Mouse (Mus musculus): ENCODE results near the gene Tmem150c. TPM values are rescaled to one million over a fixed set of nuclear protein-coding genes. Genes with fewer than 3 reads are reported as not detected.

Tmem150c gene
- polyA plus RNA-seq, 1 experiment from 2014 or later = 0.90 TPM

DNA sequence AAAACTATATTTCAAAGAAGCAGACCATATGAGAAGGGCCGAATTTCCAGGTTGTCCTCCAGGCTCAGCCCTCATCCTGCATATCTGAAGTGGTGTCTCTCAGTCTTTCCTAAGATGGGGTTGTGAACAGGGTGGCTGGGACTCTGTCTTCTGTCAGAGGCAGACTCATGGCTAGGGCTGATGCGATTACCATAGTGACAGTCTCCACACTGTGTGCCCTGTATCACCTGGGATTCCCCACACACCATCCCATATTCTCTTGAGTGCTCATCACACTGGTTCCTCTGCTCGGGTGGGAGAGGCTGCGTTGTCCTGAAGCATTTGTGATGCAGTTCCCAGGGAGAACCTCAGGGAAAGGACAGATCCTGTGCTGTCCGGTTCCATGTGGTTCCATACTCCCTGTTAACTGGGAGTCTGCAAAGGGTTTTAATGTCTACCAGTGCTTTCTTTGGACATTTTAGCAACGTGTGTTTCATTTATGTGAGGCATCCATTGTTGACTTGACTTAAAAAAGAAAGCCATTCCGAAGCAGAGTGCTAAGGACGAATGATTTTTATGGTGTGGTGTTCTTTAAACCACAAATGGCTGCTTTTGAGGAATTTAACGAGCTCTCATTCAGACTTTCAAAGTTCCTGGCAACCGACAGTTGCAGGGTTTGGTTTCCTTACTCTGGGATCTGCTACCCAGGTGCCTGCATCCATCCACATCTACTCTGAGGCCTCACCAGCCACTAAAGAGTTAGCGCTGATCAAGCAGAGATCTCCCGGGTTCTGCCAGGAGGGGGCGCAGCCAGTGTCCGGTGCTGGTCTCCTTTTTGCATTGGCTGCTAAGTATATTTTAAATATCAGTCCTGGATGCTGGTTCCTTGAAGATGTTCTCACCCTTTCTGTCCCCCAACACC is 7.2 kb upstream of the Tmem150c start:
- no peak for ATAC-seq (ENCODE audit: extremely low read depth, insufficient number of reproducible peaks, low FRiP score, low TSS enrichment)
- Histone ChIP-seq H3K36me3 (no peaks in the 10 kb centered on the region), H3K27ac (replicated peaks) (no peak overlapping the region), H3K4me2 (no peak overlapping the region), H3K27me3 (replicated peaks) (peaks cover 27% of the 10 kb centered on the region), H3K9me3 (no peaks in the 10 kb centered on the region), H3K4me3 (no peak overlapping the region), H3K9ac (no peak overlapping the region), H3K4me1 (no peaks in the 10 kb centered on the region)
- 48% methylated on average over 14 of the region's 14 CpGs for WGBS

DNA sequence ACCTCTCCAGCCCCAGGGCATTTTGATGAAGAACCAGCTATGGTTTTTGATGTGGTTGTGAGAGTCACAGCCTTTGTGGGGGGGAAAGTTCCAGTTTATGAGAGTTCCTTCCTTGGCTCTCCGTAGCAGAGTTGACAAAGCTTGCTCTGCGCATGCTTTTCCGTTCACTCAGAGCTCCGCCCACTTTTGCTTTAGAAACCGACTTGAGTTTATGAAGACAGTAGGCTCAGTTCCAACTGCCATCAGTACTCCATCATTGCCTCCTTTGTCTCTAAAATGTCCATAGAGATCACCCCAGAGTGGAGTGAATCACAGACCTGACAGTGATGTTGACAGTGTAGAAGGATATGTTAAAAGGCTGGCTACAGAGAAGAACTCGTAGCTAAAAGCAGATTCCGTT is 3.8 kb upstream of the Tmem150c start:
- WGBS = 47% methylated on average over 7 of the region's 7 CpGs
- Histone ChIP-seq H3K4me2 (no peak overlapping the region), H3K4me1 (peaks cover 5% of the 10 kb centered on the region; the same call in 1 of the 2 replicates), H3K9ac (no peak overlapping the region), H3K27ac (replicated peaks) (no peak overlapping the region), H3K9me3 (no peaks in the 10 kb centered on the region), H3K4me3 (no peak overlapping the region), H3K36me3 (no peaks in the 10 kb centered on the region), H3K27me3 (replicated peaks) (peaks cover 54% of the 10 kb centered on the region)
- no peak for ATAC-seq (ENCODE audit: extremely low read depth, insufficient number of reproducible peaks, low FRiP score, low TSS enrichment)

DNA sequence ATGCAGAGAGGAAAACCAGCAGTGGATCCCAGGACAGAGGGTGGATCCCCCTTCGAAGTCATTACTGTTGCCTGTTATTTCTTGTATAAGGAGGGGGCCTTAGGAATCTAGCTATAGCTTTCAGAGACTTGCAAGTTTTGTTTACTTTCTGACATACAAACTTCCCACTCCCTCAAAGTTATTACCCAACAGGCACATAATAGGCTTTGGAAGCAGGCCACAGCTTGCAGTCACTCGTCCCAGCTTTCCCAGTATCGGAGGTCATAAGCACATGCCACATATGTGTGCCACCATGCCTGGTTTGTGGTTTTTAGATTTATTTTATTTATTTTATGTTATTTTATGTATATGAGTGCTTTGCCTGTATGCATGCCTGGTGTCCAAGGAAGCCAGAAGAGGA is 3.2 kb upstream of the Tmem150c start:
- ATAC-seq (ENCODE audit: extremely low read depth, insufficient number of reproducible peaks, low FRiP score, low TSS enrichment) = no peak
- Histone ChIP-seq H3K4me2 (no peak overlapping the region), H3K9ac (no peak overlapping the region), H3K4me1 (peaks cover 6% of the 10 kb centered on the region; the same call in 1 of the 2 replicates), H3K9me3 (no peaks in the 10 kb centered on the region), H3K27ac (replicated peaks) (no peak overlapping the region), H3K4me3 (no peak overlapping the region), H3K36me3 (no peaks in the 10 kb centered on the region), H3K27me3 (replicated peaks) (peaks cover 59% of the 10 kb centered on the region)
- WGBS = 77% methylated on average over 3 of the region's 3 CpGs

DNA sequence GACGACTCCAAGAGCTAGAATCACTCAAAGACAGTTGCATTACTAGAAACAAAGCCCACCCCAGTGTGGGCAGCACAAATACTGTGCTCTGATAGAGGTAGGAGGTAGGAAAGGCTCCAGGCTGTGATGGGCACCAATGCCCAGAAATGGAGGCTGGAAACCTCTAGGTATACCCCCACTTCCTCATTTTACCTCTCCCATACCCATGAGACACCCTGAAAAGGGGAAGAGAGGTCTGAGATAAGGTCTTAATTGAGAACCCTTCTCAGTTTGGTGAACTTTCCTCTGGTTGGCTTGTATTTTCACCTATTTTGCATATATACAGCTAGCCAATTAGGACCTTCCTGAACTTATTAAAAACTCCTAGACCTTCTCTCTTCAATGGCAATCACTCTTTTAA is 2.4 kb upstream of the Tmem150c start:
- H3K4me1 ChIP-seq = peaks cover 6% of the 10 kb centered on the region; the same call in 1 of the 2 replicates
- H3K4me2 ChIP-seq = no peak overlapping the region
- WGBS = 58% methylated on average over 1 of the region's 1 CpGs
- no peak overlapping the region for H3K9ac ChIP-seq
- H3K27me3 ChIP-seq (replicated peaks) = peaks cover 65% of the 10 kb centered on the region
- no peaks in the 10 kb centered on the region for H3K9me3 ChIP-seq
- H3K27ac ChIP-seq (replicated peaks) = no peak overlapping the region
- H3K36me3 ChIP-seq = no peaks in the 10 kb centered on the region
- no peak for ATAC-seq (ENCODE audit: extremely low read depth, insufficient number of reproducible peaks, low FRiP score, low TSS enrichment)
- H3K4me3 ChIP-seq = no peak overlapping the region

DNA sequence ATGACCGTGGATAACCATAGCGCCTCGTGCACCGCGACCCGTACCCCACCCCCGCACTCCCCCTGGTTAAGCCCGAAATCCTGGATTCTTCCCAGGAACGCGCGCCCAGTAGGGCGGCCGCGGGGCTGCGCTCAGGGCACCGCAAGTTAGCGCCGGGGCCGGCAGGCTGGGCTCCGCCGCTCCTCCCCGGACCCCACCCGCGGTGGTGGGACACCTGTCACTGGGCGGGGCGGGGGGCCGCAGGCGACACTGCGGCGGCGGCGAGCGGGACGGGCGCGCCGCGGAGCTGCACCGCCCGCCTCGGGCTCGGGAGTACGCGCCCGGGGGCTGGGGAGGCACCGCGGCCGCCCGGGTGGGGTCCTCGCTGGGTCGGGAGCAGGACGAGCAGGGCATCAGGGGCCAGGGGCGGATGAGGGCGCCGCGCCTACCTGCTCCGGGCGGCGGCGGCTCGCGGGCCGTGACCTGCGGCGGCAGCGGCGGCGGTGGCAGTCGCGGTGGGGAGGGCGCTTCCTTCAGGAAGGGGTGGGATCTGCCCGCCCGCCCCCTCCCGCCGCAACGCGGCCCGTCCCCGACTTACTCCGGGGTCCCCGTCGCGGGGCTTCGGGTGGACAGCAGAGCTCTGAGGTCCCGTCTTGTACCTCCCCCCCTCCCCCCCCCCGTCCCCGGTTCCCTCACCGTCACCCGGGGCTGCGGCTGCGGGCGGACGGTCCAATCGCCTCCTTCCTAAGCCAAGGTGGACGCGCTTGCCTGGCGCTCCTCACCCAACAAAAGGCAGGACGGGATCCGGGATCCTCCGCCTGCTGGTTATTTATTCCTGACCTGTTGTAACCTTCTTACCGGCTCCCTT is 594 bp downstream of the Tmem150c start:
- peak overlapping the region; percentile 98 for H3K4me2 ChIP-seq
- H3K27ac ChIP-seq (replicated peaks) = no peak overlapping the region

DNA sequence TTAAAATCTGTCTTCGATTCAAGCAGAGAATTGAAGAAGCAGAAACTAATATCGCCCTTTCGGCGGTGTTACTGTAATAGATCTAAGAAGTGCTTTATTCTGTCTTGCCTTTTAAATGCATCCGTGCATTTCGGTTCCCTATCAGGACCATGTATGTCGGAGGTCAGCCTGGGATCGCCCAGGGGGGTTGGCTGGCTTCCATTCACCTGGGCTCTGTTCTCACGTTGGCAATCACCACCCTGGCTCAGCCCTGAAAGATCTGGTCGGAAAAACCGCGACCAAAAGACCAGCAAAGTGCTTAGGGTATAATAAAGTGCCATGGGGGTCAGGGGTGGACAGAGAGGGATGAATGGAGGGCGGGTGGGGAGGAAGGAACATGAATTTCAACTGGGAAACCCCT is 1.3 kb downstream of the Tmem150c start:
- WGBS = 21% methylated on average over 13 of the region's 13 CpGs

More for the DNA sequence above, 594 bp downstream of the Tmem150c start:
- ATAC-seq (ENCODE audit: extremely low read depth, insufficient number of reproducible peaks, low FRiP score, low TSS enrichment) = no peak
- Histone ChIP-seq H3K9me3 (no peaks in the 10 kb centered on the region), H3K36me3 (no peaks in the 10 kb centered on the region), H3K4me3 (peak overlapping the region; percentile 69), H3K9ac (peak overlapping the region; percentile 85), H3K4me1 (peaks cover 6% of the 10 kb centered on the region; the same call in 1 of the 2 replicates), H3K27me3 (replicated peaks) (peaks cover 55% of the 10 kb centered on the region)
- under 1% methylated on average over 80 of the region's 101 CpGs for WGBS

DNA sequence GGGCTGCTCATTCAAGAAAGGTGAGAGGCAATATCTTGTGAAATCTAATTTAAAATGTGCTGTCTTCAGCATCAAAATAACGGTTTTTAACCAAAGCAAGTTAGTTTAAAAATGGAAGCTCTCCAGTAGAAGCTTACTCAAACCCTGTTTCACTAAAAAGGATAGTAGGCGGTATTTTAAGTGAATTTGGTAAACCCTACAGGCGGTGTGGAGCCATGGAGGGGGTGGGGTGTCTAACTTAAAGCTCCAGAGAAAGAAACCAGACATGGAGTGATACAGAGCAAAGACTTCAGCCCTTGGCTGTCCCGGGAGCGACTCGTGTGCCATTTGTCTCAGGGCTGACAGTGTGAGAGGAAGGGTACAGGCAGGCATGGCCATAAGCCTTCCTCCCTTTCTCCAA is 4.0 kb downstream of the Tmem150c start:
- no peak overlapping the region for H3K4me3 ChIP-seq
- no peaks in the 10 kb centered on the region for H3K9me3 ChIP-seq
- no peak overlapping the region for H3K4me2 ChIP-seq
- peaks cover 6% of the 10 kb centered on the region; the same call in 1 of the 2 replicates for H3K4me1 ChIP-seq
- 55% methylated on average over 6 of the region's 6 CpGs for WGBS
- peaks cover 44% of the 10 kb centered on the region for H3K27me3 ChIP-seq (replicated peaks)
- no peak for ATAC-seq (ENCODE audit: extremely low read depth, insufficient number of reproducible peaks, low FRiP score, low TSS enrichment)
- H3K27ac ChIP-seq (replicated peaks) = no peak overlapping the region
- H3K36me3 ChIP-seq = no peaks in the 10 kb centered on the region
- no peak overlapping the region for H3K9ac ChIP-seq

More for the DNA sequence above, 1.3 kb downstream of the Tmem150c start:
- no peak for ATAC-seq (ENCODE audit: extremely low read depth, insufficient number of reproducible peaks, low FRiP score, low TSS enrichment)
- Histone ChIP-seq H3K36me3 (no peaks in the 10 kb centered on the region), H3K9me3 (no peaks in the 10 kb centered on the region), H3K4me1 (peaks cover 6% of the 10 kb centered on the region; the same call in 1 of the 2 replicates), H3K4me3 (peak overlapping the region; percentile 69), H3K27ac (replicated peaks) (no peak overlapping the region), H3K27me3 (replicated peaks) (peaks cover 54% of the 10 kb centered on the region), H3K9ac (peak overlapping the region; percentile 85), H3K4me2 (peak overlapping the region; percentile 98)

DNA sequence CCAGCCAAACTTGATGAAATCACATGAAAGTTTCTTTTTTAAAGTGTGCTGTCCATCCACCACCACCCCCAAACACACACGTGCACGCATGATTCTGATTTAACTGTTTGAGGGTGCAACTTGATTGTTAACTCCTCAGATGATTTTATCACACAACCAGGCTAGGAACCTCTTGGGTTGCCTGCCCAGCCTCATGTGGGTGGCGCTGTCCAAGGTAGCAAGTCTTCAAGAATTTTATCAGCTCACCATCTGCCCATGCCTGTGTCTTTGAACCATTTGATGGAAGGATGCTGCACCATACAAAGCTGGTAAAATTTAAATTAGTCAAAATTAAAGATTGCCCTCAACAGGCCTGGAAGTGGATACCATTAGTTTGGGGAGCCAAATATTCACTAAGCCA is 9.6 kb downstream of the Tmem150c start:
- Histone ChIP-seq H3K4me2 (no peak overlapping the region), H3K9me3 (no peaks in the 10 kb centered on the region), H3K4me1 (no peaks in the 10 kb centered on the region), H3K27ac (replicated peaks) (no peak overlapping the region), H3K9ac (no peak overlapping the region), H3K36me3 (no peaks in the 10 kb centered on the region), H3K27me3 (replicated peaks) (peaks cover 3% of the 10 kb centered on the region; the same call in 1 of the 2 replicates), H3K4me3 (no peak overlapping the region)
- ATAC-seq (ENCODE audit: extremely low read depth, insufficient number of reproducible peaks, low FRiP score, low TSS enrichment) = no peak
- 58% methylated on average over 3 of the region's 3 CpGs for WGBS

DNA sequence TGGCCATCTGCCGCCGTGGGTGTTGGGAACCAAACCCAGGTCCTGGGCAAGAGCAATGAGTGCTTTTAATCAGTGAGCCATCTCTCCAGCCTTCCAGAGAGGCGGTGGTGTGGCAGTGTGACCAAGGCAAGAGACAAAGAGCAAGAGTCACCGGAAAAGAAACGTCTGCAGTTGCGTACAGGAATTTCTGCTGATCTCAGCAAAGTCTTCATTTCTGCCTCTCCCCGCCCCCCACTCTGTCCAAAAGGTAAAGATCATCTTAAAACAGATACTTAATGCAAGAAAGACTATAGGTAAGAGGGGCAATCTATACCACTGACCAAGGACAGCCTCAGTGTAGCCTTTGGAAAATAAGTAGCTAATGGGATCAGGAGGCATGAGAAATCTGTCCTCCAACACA is 14.8 kb downstream of the Tmem150c start:
- no peak overlapping the region for H3K9ac ChIP-seq
- no peak overlapping the region for H3K27ac ChIP-seq (replicated peaks)
- no peak for ATAC-seq (ENCODE audit: extremely low read depth, insufficient number of reproducible peaks, low FRiP score, low TSS enrichment)
- H3K4me1 ChIP-seq = no peaks in the 10 kb centered on the region
- 73% methylated on average over 7 of the region's 7 CpGs for WGBS
- H3K4me2 ChIP-seq = no peak overlapping the region
- H3K27me3 ChIP-seq (replicated peaks) = peaks cover 17% of the 10 kb centered on the region; the same call in 1 of the 2 replicates
- H3K36me3 ChIP-seq = no peaks in the 10 kb centered on the region
- no peaks in the 10 kb centered on the region for H3K9me3 ChIP-seq
- H3K4me3 ChIP-seq = no peak overlapping the region

DNA sequence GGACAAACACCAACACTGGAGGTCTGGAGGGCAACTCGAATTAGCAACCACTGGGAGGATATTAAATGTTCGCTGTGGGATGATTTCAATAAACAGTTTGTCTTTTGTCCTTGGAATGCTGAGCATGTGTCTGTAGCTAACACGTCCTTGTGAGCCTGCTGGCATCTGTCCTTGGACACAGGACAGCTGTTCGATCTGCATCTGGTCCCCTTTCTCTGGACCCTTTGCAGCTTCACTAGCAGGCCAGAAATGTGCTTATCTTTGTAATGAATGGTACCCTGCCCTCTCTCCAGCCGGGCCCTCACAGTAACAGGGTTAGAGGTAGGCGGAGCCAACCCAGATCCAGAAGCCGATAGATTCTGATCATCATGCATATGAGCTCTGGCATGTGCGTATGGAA is 32.3 kb downstream of the Tmem150c start:
- 49% methylated on average over 8 of the region's 8 CpGs for whole genome bisulfite sequencing
- no peak for ATAC-seq (ENCODE audit: extremely low read depth, insufficient number of reproducible peaks, low FRiP score, low TSS enrichment)
- Histone ChIP-seq H3K36me3 (no peaks in the 10 kb centered on the region), H3K9me3 (no peaks in the 10 kb centered on the region), H3K4me2 (no peak overlapping the region), H3K27me3 (replicated peaks) (no peaks in the 10 kb centered on the region), H3K27ac (replicated peaks) (no peak overlapping the region), H3K4me3 (no peak overlapping the region), H3K4me1 (peaks cover 5% of the 10 kb centered on the region; the same call in 1 of the 2 replicates), H3K9ac (no peak overlapping the region)

DNA sequence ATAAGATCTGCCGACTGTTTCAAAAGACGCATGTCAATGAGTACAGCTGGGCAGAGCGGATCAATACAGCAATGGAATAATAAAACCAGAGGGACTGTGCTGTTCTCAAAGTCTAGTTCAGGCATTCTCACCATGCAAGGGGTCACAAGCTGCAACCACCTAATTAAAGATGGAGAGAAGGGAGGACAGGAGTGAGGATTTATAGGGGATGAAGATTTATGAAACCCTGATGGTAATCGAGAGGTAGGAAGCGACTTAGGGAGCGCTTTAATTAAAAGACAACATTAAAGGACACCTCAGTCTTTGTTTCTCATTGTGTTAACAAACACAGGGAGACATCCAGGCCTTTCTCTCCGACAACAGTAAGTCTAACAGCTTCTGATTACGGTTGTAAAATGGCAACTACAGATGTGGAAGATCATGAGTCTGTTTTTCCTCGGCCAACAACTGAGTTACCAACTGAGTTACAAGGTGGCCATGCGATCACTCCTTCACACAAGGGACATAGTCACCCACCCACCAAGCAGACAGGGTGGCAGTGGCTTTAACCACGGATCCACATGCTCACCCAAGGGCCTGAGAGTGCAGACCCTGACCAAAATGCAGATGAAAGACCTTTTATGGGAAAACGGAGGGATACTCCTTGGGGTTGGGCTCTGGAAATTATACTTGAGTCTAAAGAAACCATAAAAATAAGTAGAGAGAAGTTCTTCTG is 34.0 kb downstream of the Tmem150c start:
- WGBS = 75% methylated on average over 12 of the region's 12 CpGs
- no peak for ATAC-seq (ENCODE audit: extremely low read depth, insufficient number of reproducible peaks, low FRiP score, low TSS enrichment)
- Histone ChIP-seq H3K36me3 (no peaks in the 10 kb centered on the region), H3K9me3 (no peaks in the 10 kb centered on the region), H3K4me2 (no peak overlapping the region), H3K4me3 (no peak overlapping the region), H3K27me3 (replicated peaks) (peaks cover 8% of the 10 kb centered on the region), H3K27ac (replicated peaks) (no peak overlapping the region), H3K9ac (no peak overlapping the region), H3K4me1 (peaks cover 12% of the 10 kb centered on the region)

All from heart, embryonic 13.5 days (tissue).